ENCODE assay signal across 10 mouse cellular contexts in the genomic region with DNA sequence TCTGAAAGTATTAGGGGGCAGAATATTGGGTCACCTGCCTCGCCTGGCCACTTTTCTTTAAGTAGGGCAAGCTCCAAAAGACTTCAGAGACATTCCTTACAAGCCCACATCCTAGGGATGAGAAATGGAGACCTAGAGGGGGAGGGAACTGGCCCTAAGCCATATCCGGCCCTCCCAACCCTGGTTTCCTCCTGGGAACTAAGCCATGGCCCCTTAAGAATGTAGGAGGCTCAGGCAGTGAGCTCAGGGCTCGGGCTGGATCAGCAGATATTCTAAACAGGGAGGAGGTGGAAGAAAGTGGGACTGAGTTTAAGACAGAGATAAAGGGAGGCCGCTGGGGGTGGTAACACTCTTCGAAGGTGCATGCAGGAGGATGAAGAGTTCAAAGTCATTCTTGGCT. TPM values are rescaled to one million over a fixed set of nuclear protein-coding genes. Genes with fewer than 3 reads are reported as not detected.
DNase-seq lines count a peak whose midpoint lies in the region; ATAC-seq and TF ChIP-seq lines count a peak whose summit lies in the region.
"Had no signal": no experiment of that assay in that cellular context is flagged by ENCODE, and none has a peak within 500 bp of the region (broad histone marks: within the 10 kb centered on the region; RNA-seq: fewer than 3 reads in every experiment).

No protein-coding gene starts in this region.

- ATAC-seq in hindbrain, embryonic 14.5 days (ENCODE audit: low FRiP score), result no peak
- ATAC-seq in hindbrain, embryonic 13.5 days (ENCODE audit: low FRiP score), result no peak
- ATAC-seq in forebrain, embryonic 15.5 days (replicated peaks), result no peak
- no peak for ATAC-seq in monocyte, adult 5-6 weeks (replicated peaks; ENCODE audit: insufficient number of reproducible peaks, low FRiP score, low TSS enrichment, poor library complexity, severe bottlenecking)

- no peak overlapping the region for H3K4me3 ChIP-seq in hindbrain, embryonic 14.5 days (replicated peaks; ENCODE audit: low read length)
- H3K4me3 ChIP-seq in hindbrain, embryonic 13.5 days, result no peak overlapping the region
- no peak overlapping the region for H3K4me3 ChIP-seq in forebrain, embryonic 15.5 days
- H3K4me3 ChIP-seq: hindbrain, embryonic 12.5 days had no signal

- no peak overlapping the region for H3K9ac ChIP-seq in hindbrain, embryonic 14.5 days
- H3K9ac ChIP-seq in hindbrain, embryonic 13.5 days, result no peak overlapping the region
- H3K9ac ChIP-seq in forebrain, embryonic 15.5 days (replicated peaks), result no peak overlapping the region
- H3K9ac ChIP-seq: hindbrain, embryonic 12.5 days had no signal

- H3K4me1 ChIP-seq in hindbrain, embryonic 14.5 days (replicated peaks; ENCODE audit: control insufficient read depth, insufficient read depth, low read length), result no peaks in the 10 kb centered on the region
- no peaks in the 10 kb centered on the region for H3K4me1 ChIP-seq in hindbrain, embryonic 13.5 days (replicated peaks)
- H3K4me1 ChIP-seq in forebrain, embryonic 15.5 days, result no peaks in the 10 kb centered on the region
- H3K4me1 ChIP-seq: hindbrain, embryonic 12.5 days had no signal

- H3K9me3 ChIP-seq in hindbrain, embryonic 14.5 days (ENCODE audit: control insufficient read depth, low read length), result no peaks in the 10 kb centered on the region
- H3K9me3 ChIP-seq in hindbrain, embryonic 13.5 days, result no peaks in the 10 kb centered on the region
- no peaks in the 10 kb centered on the region for H3K9me3 ChIP-seq in forebrain, embryonic 15.5 days
- H3K9me3 ChIP-seq: hindbrain, embryonic 12.5 days had no signal

- WGBS in hindbrain, embryonic 14.5 days, result 63% methylated on average over 5 of the region's 5 CpGs
- WGBS in hindbrain, embryonic 13.5 days, result 52% methylated on average over 5 of the region's 5 CpGs
- 52% methylated on average over 5 of the region's 5 CpGs for WGBS in forebrain, embryonic 15.5 days

- H3K27ac ChIP-seq in hindbrain, embryonic 14.5 days, result peak overlapping the region; percentile 10; the same call in 1 of the 2 replicates
- H3K27ac ChIP-seq in hindbrain, embryonic 13.5 days, result no peak overlapping the region
- no peak overlapping the region for H3K27ac ChIP-seq in forebrain, embryonic 15.5 days (replicated peaks)
- H3K27ac ChIP-seq: hindbrain, embryonic 12.5 days had no signal

- no peaks in the 10 kb centered on the region for H3K36me3 ChIP-seq in hindbrain, embryonic 14.5 days (replicated peaks; ENCODE audit: control insufficient read depth, insufficient read depth)
- H3K36me3 ChIP-seq in hindbrain, embryonic 13.5 days, result no peaks in the 10 kb centered on the region
- no peaks in the 10 kb centered on the region for H3K36me3 ChIP-seq in forebrain, embryonic 15.5 days
- H3K36me3 ChIP-seq: hindbrain, embryonic 12.5 days had no signal

- no peaks in the 10 kb centered on the region for H3K27me3 ChIP-seq in hindbrain, embryonic 14.5 days (ENCODE audit: control insufficient read depth, insufficient read depth, low read length)
- no peaks in the 10 kb centered on the region for H3K27me3 ChIP-seq in hindbrain, embryonic 13.5 days
- no peaks in the 10 kb centered on the region for H3K27me3 ChIP-seq in forebrain, embryonic 15.5 days
- H3K27me3 ChIP-seq: CH12.LX; hindbrain, embryonic 12.5 days had no signal

- no peak for TF ChIP-seq CTCF in brain, embryonic 14.5 days (IDR thresholded peaks at IDR 0.05; ENCODE audit: borderline replicate concordance, extremely low read depth, insufficient read depth, insufficient read length)

- no peak overlapping the region for H3K4me2 ChIP-seq in hindbrain, embryonic 14.5 days (replicated peaks)
- no peak overlapping the region for H3K4me2 ChIP-seq in hindbrain, embryonic 13.5 days
- H3K4me2 ChIP-seq in forebrain, embryonic 15.5 days (replicated peaks), result no peak overlapping the region
- H3K4me2 ChIP-seq: hindbrain, embryonic 12.5 days had no signal

- TF ChIP-seq POLR2A in brain, embryonic 14.5 days (IDR thresholded peaks at IDR 0.05; ENCODE audit: borderline replicate concordance, extremely low read depth, insufficient read depth, insufficient read length, poor library complexity, severe bottlenecking), result no peak

- DNase-seq in hindbrain, embryonic 14.5 days (ENCODE audit: low spot score), result no peak
- peak; percentile 16 for DNase-seq in brain, embryonic 14.5 days (ENCODE audit: low read depth)
- DNase-seq in kidney, adult 8-10 months, result peak; percentile 73 to 78
- DNase-seq in lung, postnatal 36 days, result peak; percentile 84
- DNase-seq in cerebellum, postnatal 14 days, result no peak

RNA-seq across cellular contexts. Expression of a gene that starts 39.9 kb away (rescaled TPM):
- 32.9 and 36.3 TPM in 2 replicates for polyA plus RNA-seq in hindbrain, embryonic 14.5 days (2014; fragmentation: Nextera tagmentation; extraction: Ambion mirVana)
- polyA plus RNA-seq in hindbrain, embryonic 13.5 days (2015; fragmentation: Nextera tagmentation; extraction: Ambion mirVana), result 19.0 and 20.4 TPM in 2 replicates
- 117 and 189 TPM in 2 replicates for polyA plus RNA-seq in brain, embryonic 14.5 days (2012; rRNA removed)
- polyA plus RNA-seq in forebrain, embryonic 15.5 days (2015; fragmentation: Nextera tagmentation; extraction: Ambion mirVana), result 22.5 and 32.2 TPM in 2 replicates
- total RNA-seq in monocyte, adult 5-6 weeks (2017), result 0.32 to 1.2 TPM (median 1.1 TPM) in 3 replicates

RNA-seq across cellular contexts. Expression of a gene that starts 44.5 kb away (rescaled TPM):
- polyA plus RNA-seq in hindbrain, embryonic 14.5 days (2014; fragmentation: Nextera tagmentation; extraction: Ambion mirVana), result 5.4 and 6.1 TPM in 2 replicates
- polyA plus RNA-seq in hindbrain, embryonic 13.5 days (2015; fragmentation: Nextera tagmentation; extraction: Ambion mirVana), result 2.7 and 2.8 TPM in 2 replicates
- 3.1 and 3.9 TPM in 2 replicates for polyA plus RNA-seq in brain, embryonic 14.5 days (2012; rRNA removed)
- polyA plus RNA-seq in forebrain, embryonic 15.5 days (2015; fragmentation: Nextera tagmentation; extraction: Ambion mirVana), result 2.5 and 3.4 TPM in 2 replicates
- total RNA-seq in monocyte, adult 5-6 weeks (2017), result not detected in 3 replicates

Comparison
In these comparisons a context has a peak if more than half of its experiments do, and no peak if none do; other contexts are left out.
1. DNase-seq: peak in brain, embryonic 14.5 days (single experiment), kidney, adult 8-10 months (2 of 2) and lung, postnatal 36 days (single experiment); none in hindbrain, embryonic 14.5 days (single experiment) and cerebellum, postnatal 14 days (0 of 2).